Mouse (Mus musculus) telencephalon, adult 2 months (tissue): ENCODE measurements at regions not wholly inside any gene's neighbourhood (a gene's known extent, or its start where the extent isn't known, plus 50 kb on each side); places are given as distances from the start of the nearest gene placed in this dataset.
A peak's percentile ranks its signal among the peaks of the same experiment; 100 is the strongest.

Source experiments
- DNase-seq: peaks from one replicate; pipeline ENCODE4 v3.0.0-alpha.2; 2011; ENCODE audit warnings: low read depth, low spot score

GRCm38 (mm10) chr19:21012391-21012790 is 58.4 kb upstream of the Tmc1 start:
- DNase-seq: no peak

- no peak for DNase-seq
Measured at GRCm38 (mm10) chr19:21009607-21010006, 55.6 kb upstream of the Tmc1 start.

- peak; percentile 21 for DNase-seq
Measured at GRCm38 (mm10) chr19:21004411-21004810, 50.4 kb upstream of the Tmc1 start.
